Mouse (Mus musculus) kidney, adult 9 months (tissue): ENCODE data around the gene Zfp871.
A peak's percentile ranks its signal among the peaks of the same experiment; 100 is the strongest.
"Not testable (repeated sequence)": the region's sequence is repeated elsewhere in the genome, so short reads cannot be mapped to it uniquely, and the experiment has no call there.

Experiments used
- DNase-seq: peaks from one replicate; pipeline ENCODE4 v3.0.0; 2022

Zfp871 gene

GRCm38 (mm10) chr17:32729029-32729428 lies 59.1 kb downstream of the Zfp871 start:
- DNase-seq: peak; percentile 21

- not testable (repeated sequence) for DNase-seq
These were observed 61.7 kb downstream of the Zfp871 start for GRCm38 (mm10) chr17:32726360-32726759.

- DNase-seq: peak; percentile 75
These were observed 65.3 kb downstream of the Zfp871 start for GRCm38 (mm10) chr17:32722771-32723170.

- DNase-seq: peak; percentile 75
These were observed 65.9 kb downstream of the Zfp871 start for GRCm38 (mm10) chr17:32722151-32722550.
